Mouse (Mus musculus) embryonic facial prominence, embryonic 11.5 days (tissue): ENCODE data around the gene Tgm5. TPM values are rescaled to one million over a fixed set of nuclear protein-coding genes. Genes with fewer than 3 reads are reported as not detected.
"Not testable (repeated sequence)": the region's sequence is repeated elsewhere in the genome, so short reads cannot be mapped to it uniquely, and the experiment has no call there.

Experiments
- ATAC-seq: fragments of 200-750 bp; cut with Nextera tagmentation; replicated peaks from 2 replicates; pipeline ENCODE4 v1.8.0; 2017; ENCODE audit warnings: low read depth; ENCODE audit not compliant: insufficient number of reproducible peaks, low FRiP score, low TSS enrichment
- DNase-seq: peaks from one replicate; pipeline ENCODE4 v3.0.0-alpha.2; 2015; ENCODE audit warnings: low spot score
- H3K27ac ChIP-seq: fragments of 300-500 bp; sonication (generic); replicated peaks from 2 replicates; pipeline ENCODE4 v1.5.1; 2014; ENCODE audit warnings: mild to moderate bottlenecking, low read depth, low read length, control low read depth
- H3K27me3 ChIP-seq: fragments of 300-500 bp; sonication (generic); 2 replicates; pipeline ENCODE4 v1.6.1; 2014; ENCODE audit warnings: mild to moderate bottlenecking, low read length, moderate library complexity, mixed read lengths; ENCODE audit not compliant: control insufficient read depth, insufficient read depth
- H3K36me3 ChIP-seq: fragments of 300-500 bp; sonication (generic); replicated peaks from 2 replicates; pipeline ENCODE4 v1.6.1; 2014; ENCODE audit warnings: low read depth, mild to moderate bottlenecking, low read length, moderate library complexity, mixed read lengths; ENCODE audit not compliant: control insufficient read depth, insufficient read depth
- H3K4me1 ChIP-seq: fragments of 300-500 bp; sonication (generic); 2 replicates; pipeline ENCODE4 v1.6.1; 2014; ENCODE audit warnings: low read length, mixed read lengths; ENCODE audit not compliant: control insufficient read depth, insufficient read depth
- H3K4me2 ChIP-seq: fragments of 300-500 bp; sonication (generic); 2 replicates; pipeline ENCODE4 v1.6.1; 2014; ENCODE audit warnings: low read depth, mild to moderate bottlenecking, control low read depth, low read length, moderate library complexity
- H3K4me3 ChIP-seq: fragments of 300-500 bp; sonication (generic); 2 replicates; pipeline ENCODE4 v1.5.1; 2014; ENCODE audit warnings: low read depth, low read length, control low read depth
- H3K9ac ChIP-seq: fragments of 300-500 bp; sonication (generic); replicated peaks from 2 replicates; pipeline ENCODE4 v1.6.1; 2014; ENCODE audit warnings: mild to moderate bottlenecking, control low read depth, low read length
- H3K9me3 ChIP-seq: fragments of 300-500 bp; sonication (generic); replicated peaks from 2 replicates; pipeline ENCODE4 v1.6.1; 2016; ENCODE audit warnings: mild to moderate bottlenecking, low read length, inconsistent platforms, mixed read lengths; ENCODE audit not compliant: control insufficient read depth
- WGBS: fragments of 180-500 bp; shearing (Covaris S2); extraction: QIAGEN DNeasy Blood & Tissue Kit; methylation state at CpG from one replicate; pipeline ENCODE4 v1.1.7; 2014; 5-methylcytosine and 5-hydroxymethylcytosine counted together
- polyA plus RNA-seq: library from polyadenylated mRNA; unstranded; fragments of >200 nt; fragmentation: Nextera tagmentation; extraction: Ambion mirVana; gene quantifications from 2 replicates; pipeline ENCODE4 v1.2.1, GENCODE M21; 2014

Tgm5 gene
- polyA plus RNA-seq, 1 experiment from 2014 or later = not detected

DNA sequence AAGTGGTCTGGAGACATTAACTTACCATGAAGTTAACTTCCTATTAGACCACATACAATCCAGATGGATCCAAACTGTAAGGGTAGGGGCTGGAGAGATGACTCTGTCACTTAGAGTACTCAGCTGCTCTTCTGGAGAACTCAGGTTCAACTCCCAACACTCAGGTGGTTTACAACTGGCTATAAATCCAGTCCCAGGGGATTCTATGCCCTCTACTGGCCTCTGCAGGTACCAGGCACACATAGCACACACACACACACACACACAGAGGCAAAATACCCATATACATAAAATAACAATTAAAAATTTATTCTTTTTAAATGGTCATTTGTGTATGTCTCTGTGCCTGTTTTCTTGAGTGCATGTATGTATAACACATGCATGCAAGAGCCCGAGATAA, 46.3 kb downstream of the Tgm5 start:
- no peak overlapping the region for H3K27ac ChIP-seq
- no peak overlapping the region for H3K4me2 ChIP-seq
- no peak for DNase-seq
- H3K4me3 ChIP-seq = no peak overlapping the region
- no peaks in the 10 kb centered on the region for H3K9me3 ChIP-seq
- H3K4me1 ChIP-seq = no peaks in the 10 kb centered on the region
- WGBS = 89% methylated on average over 1 of the region's 1 CpGs
- H3K9ac ChIP-seq = no peak overlapping the region
- H3K27me3 ChIP-seq = no peaks in the 10 kb centered on the region
- no peaks in the 10 kb centered on the region for H3K36me3 ChIP-seq
- no peak for ATAC-seq

DNA sequence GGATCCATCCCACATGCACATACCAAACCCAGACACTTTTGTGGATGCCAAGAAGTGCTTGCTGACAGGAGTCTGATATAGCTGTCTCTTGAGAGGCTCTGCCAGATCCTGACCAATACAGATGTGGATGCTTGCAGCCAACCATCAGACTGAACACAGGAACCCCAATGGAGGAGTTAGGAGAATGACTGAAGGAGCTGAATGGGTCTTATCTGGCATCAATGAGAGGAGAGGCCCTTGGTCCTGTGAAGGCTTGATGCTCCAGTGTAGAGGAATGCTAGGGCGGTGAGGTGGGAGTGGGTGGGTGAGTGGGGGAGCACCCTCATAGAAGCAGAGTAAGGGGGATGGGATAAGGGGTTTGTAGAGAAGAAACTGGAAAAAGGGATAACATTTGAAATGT, 46.8 kb downstream of the Tgm5 start:
- not testable (repeated sequence) for H3K4me1 ChIP-seq, ATAC-seq, H3K27me3 ChIP-seq, H3K4me3 ChIP-seq, H3K27ac ChIP-seq, DNase-seq, H3K9ac ChIP-seq, H3K9me3 ChIP-seq, H3K4me2 ChIP-seq, H3K36me3 ChIP-seq
- 88% methylated on average over 1 of the region's 1 CpGs for WGBS

DNA sequence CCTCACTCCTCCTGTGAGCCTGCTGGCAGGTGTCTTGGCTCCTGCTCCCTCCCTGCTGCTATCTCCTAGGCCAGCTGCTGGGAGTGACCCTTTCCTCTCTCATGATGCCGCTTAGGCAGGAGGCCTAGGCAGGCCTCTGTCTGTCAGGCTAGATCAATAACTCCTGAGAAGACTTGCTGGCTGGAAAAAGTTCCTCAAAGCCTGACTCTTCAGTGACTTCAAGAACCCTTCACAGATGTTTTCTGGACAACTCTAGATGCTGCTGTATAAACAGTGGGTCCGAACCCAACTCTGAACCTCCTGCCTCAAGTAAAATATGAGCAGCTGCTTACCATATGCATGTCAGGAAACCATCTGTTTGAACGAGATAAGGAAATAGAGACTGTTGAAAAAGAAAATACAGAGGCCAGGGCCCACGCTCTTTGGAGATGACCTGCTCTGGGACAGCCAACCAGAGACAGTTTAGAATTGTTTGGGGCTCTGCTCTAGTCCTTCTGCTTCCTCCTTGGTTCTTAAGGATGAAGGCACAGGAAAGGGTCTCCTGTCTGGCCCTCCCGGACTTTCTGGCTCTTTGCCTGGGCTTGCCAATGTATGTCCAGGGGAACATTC, 48.8 kb downstream of the Tgm5 start, which contains the start of gene Epb42:
TSS of gene Epb42 (minus strand) at position 340 of the 609 bp plus-strand sequence.
- no peak within 1 kb of the TSS for H3K4me2 ChIP-seq
- no peak within 1 kb of the TSS for H3K4me3 ChIP-seq
- no peak for DNase-seq
- H3K9me3 ChIP-seq = no peaks in the 10 kb centered on the region
- no peak for ATAC-seq
- H3K9ac ChIP-seq = no peak within 1 kb of the TSS
- WGBS = 63% methylated on average over 5 of the region's 5 CpGs
- H3K27me3 ChIP-seq = no peaks in the 10 kb centered on the region
- H3K27ac ChIP-seq = no peak within 1 kb of the TSS
- no peaks in the 10 kb centered on the region for H3K4me1 ChIP-seq
- no peaks in the 10 kb centered on the region for H3K36me3 ChIP-seq

DNA sequence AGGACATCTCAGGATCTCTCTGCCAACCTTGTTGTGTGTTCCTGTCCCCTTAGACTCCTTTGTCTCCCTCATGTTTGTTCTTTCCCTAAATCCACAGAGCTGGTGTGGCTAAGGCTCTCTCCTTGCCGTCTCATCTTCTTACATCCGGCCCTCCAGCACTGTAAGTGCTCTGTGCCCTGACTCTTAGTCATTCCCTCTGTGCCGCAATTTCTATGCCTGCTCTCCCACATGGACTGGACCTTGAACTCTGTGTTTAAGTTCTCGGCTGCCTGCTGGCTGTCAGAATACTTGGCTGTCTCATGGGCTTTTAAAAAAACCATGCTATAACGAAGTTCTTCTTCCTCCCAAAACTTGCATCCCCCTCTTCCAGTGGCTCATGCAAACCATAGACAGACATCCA, 62.7 kb downstream of the Tgm5 start:
- ATAC-seq (no peak), DNase-seq (no peak)
- H3K9ac ChIP-seq = no peak overlapping the region
- H3K9me3 ChIP-seq = no peaks in the 10 kb centered on the region
- 57% methylated on average over 5 of the region's 5 CpGs for WGBS
- H3K4me2 ChIP-seq = no peak overlapping the region
- H3K27me3 ChIP-seq = no peaks in the 10 kb centered on the region
- H3K4me3 ChIP-seq = no peak overlapping the region
- no peak overlapping the region for H3K27ac ChIP-seq
- H3K36me3 ChIP-seq = no peaks in the 10 kb centered on the region; the same call in 1 of the 2 replicates
- H3K4me1 ChIP-seq = no peaks in the 10 kb centered on the region

DNA sequence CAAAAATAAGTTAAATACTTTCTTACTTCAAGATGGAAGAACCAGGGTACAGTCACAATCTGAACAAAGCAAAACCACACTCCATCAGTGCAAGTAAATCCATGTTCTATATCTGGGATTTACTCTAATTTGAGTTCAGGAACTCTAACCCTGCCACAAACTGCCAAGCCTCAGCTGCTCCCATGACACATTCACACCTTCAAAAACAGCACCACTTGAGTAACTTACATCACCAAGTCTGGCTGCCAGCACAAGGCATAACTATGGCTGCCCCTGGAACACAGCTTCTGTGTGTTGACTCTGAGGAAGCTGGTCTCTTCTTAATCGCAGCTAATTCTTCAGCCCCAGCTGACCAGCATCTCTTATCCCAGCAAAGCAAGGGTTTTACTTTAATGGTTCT, 68.5 kb downstream of the Tgm5 start:
- no peak overlapping the region for H3K9ac ChIP-seq
- H3K9me3 ChIP-seq = no peaks in the 10 kb centered on the region
- H3K4me1 ChIP-seq = no peaks in the 10 kb centered on the region
- DNase-seq = no peak
- H3K27ac ChIP-seq = no peak overlapping the region
- no peaks in the 10 kb centered on the region; the same call in 1 of the 2 replicates for H3K36me3 ChIP-seq
- no peaks in the 10 kb centered on the region for H3K27me3 ChIP-seq
- H3K4me2 ChIP-seq = no peak overlapping the region
- H3K4me3 ChIP-seq = no peak overlapping the region
- ATAC-seq = no peak
- WGBS = 89% methylated on average over 1 of the region's 1 CpGs

DNA sequence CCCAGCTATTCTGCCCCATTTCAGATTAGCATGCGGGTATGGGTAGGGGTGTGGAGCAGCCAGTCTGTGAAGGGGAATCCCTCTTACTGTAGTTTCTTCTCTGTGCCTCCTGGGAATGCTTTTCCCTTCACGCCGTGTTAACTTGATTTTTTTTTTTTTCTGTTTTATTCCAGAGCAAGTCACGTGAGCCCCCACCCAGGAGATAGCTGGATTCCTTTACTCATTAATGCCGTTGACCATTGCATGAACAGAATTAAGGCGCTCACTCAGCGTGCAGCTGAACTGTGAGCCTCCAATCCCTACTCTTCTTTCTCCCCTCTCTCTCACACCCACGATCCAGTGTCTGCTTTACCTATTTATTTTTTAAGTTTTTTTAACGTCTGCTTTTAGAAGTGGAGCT, 69.4 kb downstream of the Tgm5 start:
- Histone ChIP-seq H3K9me3 (no peaks in the 10 kb centered on the region), H3K9ac (no peak overlapping the region), H3K4me2 (no peak overlapping the region), H3K4me3 (no peak overlapping the region), H3K27me3 (no peaks in the 10 kb centered on the region), H3K27ac (no peak overlapping the region), H3K4me1 (no peaks in the 10 kb centered on the region), H3K36me3 (no peaks in the 10 kb centered on the region; the same call in 1 of the 2 replicates)
- DNase-seq (no peak), ATAC-seq (no peak)
- WGBS = 85% methylated on average over 9 of the region's 9 CpGs

DNA sequence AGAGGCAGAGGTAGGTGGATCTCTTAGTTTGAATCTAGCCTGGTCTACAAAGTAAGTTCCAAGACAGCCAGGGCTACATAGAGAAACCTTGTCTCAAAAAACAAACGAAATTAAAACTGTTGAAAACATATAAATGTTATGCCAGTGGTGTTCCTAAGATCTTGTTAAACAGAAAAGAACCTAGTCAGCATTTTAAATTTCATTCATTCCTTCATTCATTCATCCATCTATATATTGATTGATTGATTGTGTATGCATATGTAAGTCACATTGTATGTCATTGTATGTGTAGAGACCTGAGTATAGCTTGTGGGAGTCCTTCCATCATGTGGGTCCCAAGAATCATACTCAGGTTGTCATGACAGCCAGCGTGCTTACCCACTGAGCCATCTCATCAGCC, 70.1 kb downstream of the Tgm5 start:
- DNase-seq (no peak), ATAC-seq (no peak)
- H3K4me3 ChIP-seq = no peak overlapping the region
- H3K27me3 ChIP-seq = no peaks in the 10 kb centered on the region
- H3K27ac ChIP-seq = no peak overlapping the region
- no peak overlapping the region for H3K9ac ChIP-seq
- no peaks in the 10 kb centered on the region for H3K9me3 ChIP-seq
- 83% methylated on average over 2 of the region's 2 CpGs for WGBS
- no peaks in the 10 kb centered on the region for H3K4me1 ChIP-seq
- no peak overlapping the region for H3K4me2 ChIP-seq
- no peaks in the 10 kb centered on the region; the same call in 1 of the 2 replicates for H3K36me3 ChIP-seq

DNA sequence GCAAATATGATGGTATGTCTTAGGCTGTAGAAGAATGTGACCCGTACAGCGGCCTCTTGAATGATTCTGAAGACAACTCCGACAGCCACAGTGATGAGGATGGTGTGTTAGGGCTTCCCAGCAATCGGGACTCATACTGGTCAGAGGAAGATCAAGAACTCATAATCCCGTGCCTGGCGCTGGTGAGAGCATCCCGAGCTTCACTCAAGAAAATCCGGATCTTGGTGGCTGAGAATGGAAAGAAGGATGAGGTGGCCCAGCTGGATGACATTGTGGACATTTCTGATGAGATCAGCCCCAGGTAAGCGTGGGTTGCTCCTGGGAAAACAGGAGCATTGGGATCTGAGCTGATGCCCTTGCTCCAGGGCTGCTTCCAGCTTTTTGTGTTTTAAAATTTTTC, 73.0 kb downstream of the Tgm5 start:
- Histone ChIP-seq H3K9ac (no peak overlapping the region), H3K4me1 (no peaks in the 10 kb centered on the region), H3K4me2 (no peak overlapping the region), H3K27me3 (no peaks in the 10 kb centered on the region), H3K9me3 (no peaks in the 10 kb centered on the region), H3K27ac (no peak overlapping the region), H3K4me3 (no peak overlapping the region), H3K36me3 (no peaks in the 10 kb centered on the region; the same call in 1 of the 2 replicates)
- WGBS = 88% methylated on average over 9 of the region's 9 CpGs
- ATAC-seq (no peak), DNase-seq (no peak)
